Mouse (Mus musculus): Measurements from ENCODE around the gene Marveld3.

Gene Marveld3

GRCm38 (mm10) chr8:109961693-109962367 is at the start of gene Marveld3:
Gene Marveld3, minus strand, starts transcription at chr8:109962203.
- DNase-seq (ENCODE audit: low spot score), result peak; percentile 51

DNA sequence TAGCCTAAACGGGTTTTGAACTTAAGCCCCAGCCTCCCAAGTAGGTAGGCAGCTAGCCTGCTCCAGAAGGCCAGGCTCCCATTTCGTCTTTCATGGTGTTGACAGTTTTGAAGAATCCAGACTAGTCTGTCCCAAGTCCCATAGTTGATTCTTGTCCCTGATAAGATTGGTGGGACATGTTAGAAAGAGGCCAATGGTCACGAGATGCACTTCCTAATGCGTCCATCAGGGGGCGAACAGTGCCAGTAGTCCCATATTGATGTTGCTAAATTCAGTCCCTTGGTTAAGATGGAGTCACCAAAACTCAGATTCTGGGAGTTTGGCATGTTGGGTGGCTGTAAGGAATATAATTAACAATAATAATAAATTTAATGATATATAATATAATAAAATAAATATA is 48.9 kb upstream of the Marveld3 start:
- peak; percentile 82 for DNase-seq (ENCODE audit: low spot score)

DNA sequence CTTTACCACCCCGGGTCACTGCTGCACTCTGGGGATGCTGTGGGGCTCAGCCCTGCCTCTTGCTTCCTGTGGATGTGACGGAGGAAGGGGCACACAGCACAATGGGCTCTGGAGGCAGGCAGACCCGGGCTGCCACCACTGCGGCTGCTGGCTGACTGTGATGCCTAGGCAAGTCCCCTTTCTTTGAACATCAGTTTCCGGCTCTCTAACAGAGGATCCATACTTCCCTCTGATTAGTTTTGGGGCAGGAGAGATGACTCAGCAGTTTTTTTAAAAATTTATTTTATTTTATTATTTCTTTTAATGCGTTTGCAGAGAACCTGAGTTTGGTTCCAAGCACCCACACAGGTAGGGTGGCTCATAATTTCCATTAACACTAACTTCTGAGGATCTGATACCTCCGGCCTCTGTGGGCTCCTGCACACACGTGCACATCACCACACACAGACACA is 47.0 kb upstream of the Marveld3 start:
- no peak for DNase-seq (ENCODE audit: low spot score)

GRCm38 (mm10) chr8:110008228-110008994 is 46.4 kb upstream of the Marveld3 start:
- no peak for DNase-seq (ENCODE audit: low spot score)

DNA sequence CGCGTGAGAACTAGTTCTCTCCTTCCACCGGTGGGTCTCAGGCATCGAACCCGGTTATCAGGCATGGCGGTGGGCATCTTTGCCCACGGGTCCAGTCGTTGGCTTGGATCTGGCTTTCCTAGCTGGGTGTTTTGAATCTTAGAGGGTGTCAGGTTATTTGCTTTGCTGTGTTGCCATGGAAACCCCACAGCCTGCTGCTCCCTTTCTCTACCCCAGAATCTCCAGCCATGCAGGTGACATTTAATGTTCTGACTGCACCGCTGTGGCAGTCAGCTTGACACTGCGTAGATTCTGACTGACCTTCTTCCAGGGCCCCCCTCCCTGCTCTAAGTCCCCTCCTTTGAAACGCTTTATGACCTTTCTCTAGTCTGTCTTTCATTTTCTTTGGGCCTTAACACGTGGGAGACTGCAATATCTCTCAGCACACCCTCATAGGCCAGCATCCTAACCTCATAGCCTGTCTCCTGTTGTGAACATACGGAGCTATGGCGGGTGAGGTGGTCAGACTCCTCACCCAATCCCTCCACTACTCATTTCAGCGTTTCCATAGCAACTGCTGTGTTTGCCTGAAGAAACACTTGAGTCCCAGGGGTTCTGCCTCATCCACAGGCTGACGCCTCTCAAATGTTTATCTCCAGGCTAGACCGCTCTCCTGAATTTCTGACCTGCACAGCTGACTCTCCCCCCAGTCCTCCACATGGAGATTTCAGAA is 44.5 kb upstream of the Marveld3 start:
- DNase-seq (ENCODE audit: low spot score), result peak; percentile 7

GRCm38 (mm10) chr8:110004300-110004699 is 42.3 kb upstream of the Marveld3 start:
- DNase-seq (ENCODE audit: low spot score), result no peak

GRCm38 (mm10) chr8:110002953-110003352 is 41.0 kb upstream of the Marveld3 start:
- DNase-seq (ENCODE audit: low spot score), result peak; percentile 49

GRCm38 (mm10) chr8:109999974-110000373 is 38.0 kb upstream of the Marveld3 start:
- no peak for DNase-seq (ENCODE audit: low spot score)

GRCm38 (mm10) chr8:109998066-109998465 is 36.1 kb upstream of the Marveld3 start:
- no peak for DNase-seq (ENCODE audit: low spot score)

DNA sequence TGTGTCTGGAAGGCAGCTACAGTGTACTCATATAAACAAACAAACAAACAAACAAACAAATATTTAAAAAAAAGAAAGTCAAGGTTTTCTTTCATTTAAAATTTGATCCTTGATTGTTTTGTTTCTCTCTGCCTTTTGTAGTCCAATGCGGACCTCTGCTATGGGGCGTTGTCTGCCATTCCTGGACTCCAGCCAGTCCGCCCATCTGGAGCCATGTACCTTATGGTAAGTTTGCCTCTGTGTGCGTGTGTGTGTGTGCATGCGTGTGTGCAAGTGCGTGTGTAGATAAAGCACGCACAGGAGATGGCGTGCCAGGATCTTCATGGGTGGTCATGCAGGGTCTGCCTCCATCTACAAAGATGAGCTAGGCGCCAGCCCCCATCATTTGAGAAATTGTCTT is 35.4 kb upstream of the Marveld3 start:
- no peak for DNase-seq (ENCODE audit: low spot score)

GRCm38 (mm10) chr8:109992951-109993350 is 30.9 kb upstream of the Marveld3 start:
- DNase-seq (ENCODE audit: low spot score), result no peak

DNA sequence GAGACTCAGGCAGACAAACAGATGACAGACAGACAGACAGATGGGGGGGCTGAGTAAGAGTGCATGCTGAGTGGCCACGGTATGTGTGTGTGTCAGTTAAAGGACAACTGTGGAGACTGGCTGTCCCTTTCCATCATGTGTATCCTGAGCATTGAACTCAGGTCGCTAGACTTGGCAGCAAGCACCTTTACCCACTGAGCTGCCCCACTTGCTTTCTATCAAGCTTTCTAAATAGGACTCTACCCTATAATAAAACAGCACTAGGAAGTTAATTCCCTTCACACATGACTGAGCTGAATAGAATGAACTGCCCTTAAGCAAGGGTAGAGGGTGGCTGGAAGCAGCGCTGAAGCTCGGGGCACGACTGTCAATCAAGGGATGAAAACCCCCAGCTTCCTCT is 30.2 kb upstream of the Marveld3 start:
- DNase-seq (ENCODE audit: low spot score), result no peak

DNA sequence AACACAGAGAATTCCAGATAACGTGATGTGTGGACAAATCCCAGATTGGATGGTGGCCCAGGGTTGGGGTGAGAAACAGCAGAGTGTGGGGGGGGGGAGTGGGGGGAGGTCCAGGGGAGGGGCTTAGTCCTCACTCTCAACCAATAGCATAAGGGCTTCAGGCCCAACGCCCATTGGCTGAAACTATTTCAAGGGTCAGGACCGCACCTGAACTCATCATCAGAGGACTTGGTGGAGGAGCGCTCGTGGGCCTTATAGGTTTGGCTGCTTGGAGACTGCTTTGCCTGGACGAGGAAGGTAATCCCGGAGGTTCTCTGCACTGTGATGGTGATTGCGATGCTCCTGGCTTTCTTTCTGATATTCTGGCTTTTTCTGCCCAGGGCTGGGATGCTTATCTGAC is 28.2 kb upstream of the Marveld3 start, which contains the start of gene Tat:
Gene Tat (plus strand): TSS at position 214 of the 400 bp plus-strand sequence.
- no peak for DNase-seq (ENCODE audit: low spot score)

- DNase-seq (ENCODE audit: low spot score), result no peak
Measured at GRCm38 (mm10) chr8:109989151-109989550, 27.1 kb upstream of the Marveld3 start.

DNA sequence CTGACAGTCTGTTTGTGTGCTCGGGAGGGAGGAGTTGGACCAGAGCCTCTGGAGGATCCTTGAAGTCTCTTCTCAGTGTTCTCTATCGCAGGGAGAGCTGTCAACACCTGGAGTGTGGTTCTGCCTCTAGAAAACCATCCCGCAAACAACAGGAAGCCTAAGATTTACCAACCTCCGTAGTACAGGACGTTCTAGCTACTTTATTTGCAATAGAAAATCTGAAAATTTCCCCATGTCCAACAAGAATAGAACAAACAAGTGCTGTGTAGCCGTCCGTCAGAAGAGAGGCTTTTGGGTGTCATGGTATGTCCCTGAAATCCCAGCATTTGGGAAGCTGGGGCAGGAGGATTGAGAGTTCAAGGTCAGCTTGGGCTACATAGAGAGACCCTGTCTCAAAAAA is 25.8 kb upstream of the Marveld3 start:
- DNase-seq (ENCODE audit: low spot score), result no peak

GRCm38 (mm10) chr8:109986384-109986783 is 24.4 kb upstream of the Marveld3 start:
- no peak for DNase-seq (ENCODE audit: low spot score)

GRCm38 (mm10) chr8:109983944-109984343 is 21.9 kb upstream of the Marveld3 start:
- no peak for DNase-seq (ENCODE audit: low spot score)

GRCm38 (mm10) chr8:109982386-109983105 is 20.5 kb upstream of the Marveld3 start:
- no peak for DNase-seq (ENCODE audit: low spot score)

DNA sequence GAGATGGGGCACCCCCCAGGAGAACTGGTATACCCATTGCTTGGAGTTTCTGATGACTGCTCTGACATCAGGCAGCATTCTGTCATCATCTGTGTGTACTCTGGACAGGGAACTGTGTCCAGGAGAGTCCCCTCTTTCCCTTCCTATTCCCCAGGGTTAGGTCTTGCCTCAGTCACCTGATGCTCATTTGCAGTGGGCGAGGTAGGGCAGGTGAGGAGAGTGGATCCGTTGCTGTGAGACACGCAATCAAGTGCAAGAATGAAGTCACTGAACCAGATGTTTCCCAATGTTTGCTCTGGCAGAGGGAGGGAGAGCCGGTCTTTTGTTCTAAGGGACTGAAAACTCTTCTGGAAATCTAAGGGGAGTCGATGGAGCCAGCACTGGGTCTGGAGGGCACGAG is 17.3 kb upstream of the Marveld3 start:
- no peak for DNase-seq (ENCODE audit: low spot score)

DNA sequence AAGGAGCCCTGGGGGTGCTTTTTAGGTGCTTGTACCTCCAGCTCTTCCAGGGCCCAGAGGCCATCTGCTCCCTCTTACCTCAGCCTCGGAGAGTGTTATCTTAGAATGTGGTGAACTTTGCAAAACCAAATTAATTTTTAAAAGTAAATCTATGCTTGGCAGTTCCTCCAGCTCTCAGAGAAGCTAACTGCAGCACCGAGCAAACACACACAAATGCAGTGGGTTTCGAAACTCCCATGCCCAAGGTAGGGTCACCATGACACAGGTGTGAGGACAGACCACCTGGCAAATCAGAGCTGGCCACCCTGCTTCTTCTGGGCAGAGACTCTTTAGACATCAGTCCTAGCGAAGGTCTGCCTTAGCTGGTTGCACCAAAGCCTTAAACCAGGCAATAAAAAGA is 10.9 kb upstream of the Marveld3 start:
- DNase-seq (ENCODE audit: low spot score), result no peak

DNA sequence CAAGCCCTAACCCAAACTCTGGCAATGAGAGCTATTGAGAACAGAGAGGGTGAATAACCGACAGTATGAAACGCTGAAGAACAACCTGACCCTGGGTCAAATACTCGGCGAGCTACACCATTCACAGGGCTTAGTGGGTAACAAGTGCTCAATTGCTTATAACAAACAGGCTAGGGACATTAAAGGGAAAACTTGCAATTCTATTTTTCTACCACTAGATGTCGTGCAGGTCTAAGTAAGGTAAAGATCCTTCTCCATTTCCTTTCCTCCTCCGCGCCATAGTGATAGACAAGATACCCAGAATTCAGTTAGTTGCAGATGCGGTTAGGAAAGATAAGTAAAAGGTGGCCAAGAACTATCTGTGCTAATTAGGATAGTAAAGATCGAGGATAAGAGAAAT is 8.3 kb upstream of the Marveld3 start:
- DNase-seq (ENCODE audit: low spot score), result peak; percentile 71

DNA sequence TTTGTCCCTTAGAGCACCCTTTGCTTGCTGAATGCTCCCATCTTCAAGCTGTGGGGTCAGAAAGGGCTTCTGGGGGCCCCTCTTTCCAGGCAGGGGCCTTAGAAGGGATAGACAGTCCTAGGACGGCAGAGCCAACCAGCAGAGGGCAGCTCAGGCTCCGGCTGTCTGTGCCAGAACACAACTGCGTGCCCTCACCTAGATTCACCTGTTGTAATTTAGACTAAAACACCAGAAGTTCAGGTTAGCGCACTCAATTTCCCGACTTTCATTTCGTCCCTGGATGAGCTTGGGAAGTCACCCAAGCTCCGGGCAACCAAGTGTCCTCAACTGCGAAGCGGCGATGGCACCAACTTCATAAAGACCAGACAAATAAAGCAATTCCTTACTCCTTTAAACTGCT is 6.8 kb upstream of the Marveld3 start:
- DNase-seq (ENCODE audit: low spot score), result no peak
